Mouse (Mus musculus) gastrocnemius, adult 8-10 months (tissue): ENCODE results near the gene Gm20388. TPM values are rescaled to one million over a fixed set of nuclear protein-coding genes. Genes with fewer than 3 reads are reported as not detected.
A peak's percentile ranks its signal among the peaks of the same experiment; 100 is the strongest.

Experiments used
- DNase-seq, 2 experiments: peaks; one replicate each; pipeline ENCODE4 v3.0.0; 2022; ENCODE audit warnings: low spot score in 2 of 2
- total RNA-seq, 4 experiments: library from RNA; stranded (reverse); gene quantifications; 2 replicates each; pipeline ENCODE4 v1.2.4; 2022

Gene Gm20388
- total RNA-seq, 4 experiments from 2014 or later = 4.4 to 20.0 (median 7.9) TPM; not detected in 1

GRCm38 (mm10) chr8:123820780-123821179 lies 3910.1 kb downstream of the Gm20388 start:
- no peak for DNase-seq

GRCm38 (mm10) chr8:123823111-123823510 lies 3912.5 kb downstream of the Gm20388 start:
- DNase-seq = no peak

GRCm38 (mm10) chr8:123823532-123824123 lies 3913.0 kb downstream of the Gm20388 start:
- no peak for DNase-seq

GRCm38 (mm10) chr8:123826001-123826400 lies 3915.4 kb downstream of the Gm20388 start:
- no peak for DNase-seq

- no peak for DNase-seq
Measured at GRCm38 (mm10) chr8:123826758-123827157, 3916.1 kb downstream of the Gm20388 start.

- no peak for DNase-seq
Measured at GRCm38 (mm10) chr8:123827523-123827922, 3916.9 kb downstream of the Gm20388 start.

GRCm38 (mm10) chr8:123832757-123833156 lies 3922.1 kb downstream of the Gm20388 start:
- DNase-seq = peak; percentile 29 to 43

GRCm38 (mm10) chr8:123835451-123835850 lies 3924.8 kb downstream of the Gm20388 start:
- DNase-seq = no peak

GRCm38 (mm10) chr8:123836354-123836753 lies 3925.7 kb downstream of the Gm20388 start:
- DNase-seq = no peak

- no peak for DNase-seq
Measured at GRCm38 (mm10) chr8:123838496-123838895, 3927.9 kb downstream of the Gm20388 start.

- no peak for DNase-seq
Measured at GRCm38 (mm10) chr8:123840578-123841345, 3930.1 kb downstream of the Gm20388 start.

GRCm38 (mm10) chr8:123842086-123842485 lies 3931.4 kb downstream of the Gm20388 start:
- no peak for DNase-seq

- DNase-seq = no peak
Measured at GRCm38 (mm10) chr8:123844341-123844740, 3933.7 kb downstream of the Gm20388 start.

- no peak for DNase-seq
Measured at GRCm38 (mm10) chr8:123845114-123845513, 3934.5 kb downstream of the Gm20388 start.

GRCm38 (mm10) chr8:123845991-123846390 lies 3935.3 kb downstream of the Gm20388 start:
- DNase-seq = no peak

GRCm38 (mm10) chr8:123846509-123846908 lies 3935.9 kb downstream of the Gm20388 start:
- DNase-seq = no peak

- no peak for DNase-seq
Measured at GRCm38 (mm10) chr8:123847546-123847945, 3936.9 kb downstream of the Gm20388 start.

GRCm38 (mm10) chr8:123849352-123849751 lies 3938.7 kb downstream of the Gm20388 start:
- DNase-seq = no peak

- no peak for DNase-seq
Measured at GRCm38 (mm10) chr8:123851590-123851989, 3940.9 kb downstream of the Gm20388 start.

- no peak for DNase-seq
Measured at GRCm38 (mm10) chr8:123854252-123854651, 3943.6 kb downstream of the Gm20388 start.

- DNase-seq = no peak
Measured at GRCm38 (mm10) chr8:123854733-123855475, 3944.3 kb downstream of the Gm20388 start.

- no peak for DNase-seq
Measured at GRCm38 (mm10) chr8:123857361-123857760, 3946.7 kb downstream of the Gm20388 start.
